Mouse (Mus musculus) limb, embryonic 14.5 days (tissue): ENCODE measurements around the gene Wdr91. TPM values are rescaled to one million over a fixed set of nuclear protein-coding genes. Genes with fewer than 3 reads are reported as not detected.

Experiments used
- ATAC-seq: fragments of 200-750 bp; cut with Nextera tagmentation; 2 replicates; pipeline ENCODE4 v1.8.0; 2017; ENCODE audit warnings: low read depth, moderate number of reproducible peaks, moderate TSS enrichment; ENCODE audit not compliant: low FRiP score
- DNase-seq: peaks from one replicate; pipeline ENCODE4 v3.0.0-alpha.2; 2015; ENCODE audit warnings: low spot score
- H3K27ac ChIP-seq: fragments of 300-500 bp; sonication (generic); replicated peaks from 2 replicates; pipeline ENCODE4 v1.5.1; 2014; ENCODE audit warnings: low read depth, mild to moderate bottlenecking, low read length, moderate library complexity, mixed read lengths
- H3K27me3 ChIP-seq: fragments of 300-500 bp; sonication (generic); 2 replicates; pipeline ENCODE4 v1.6.1; 2014; ENCODE audit warnings: low read length, mixed read lengths; ENCODE audit not compliant: control insufficient read depth, insufficient read depth
- H3K36me3 ChIP-seq: fragments of 300-500 bp; sonication (generic); 2 replicates; pipeline ENCODE4 v1.6.1; 2014; ENCODE audit warnings: mild to moderate bottlenecking, low read length, moderate library complexity, mixed read lengths; ENCODE audit not compliant: control insufficient read depth, insufficient read depth
- H3K4me1 ChIP-seq: fragments of 300-500 bp; sonication (generic); 2 replicates; pipeline ENCODE4 v1.6.1; 2014; ENCODE audit warnings: antibody characterized with exemption, low read length, mixed read lengths; ENCODE audit not compliant: control insufficient read depth, insufficient read depth
- H3K4me2 ChIP-seq: fragments of 300-500 bp; sonication (generic); replicated peaks from 2 replicates; pipeline ENCODE4 v1.6.1; 2014; ENCODE audit warnings: low read depth, mild to moderate bottlenecking, low read length, moderate library complexity; ENCODE audit not compliant: severe bottlenecking
- H3K4me3 ChIP-seq: fragments of 300-500 bp; sonication (generic); replicated peaks from 2 replicates; pipeline ENCODE4 v1.5.1; 2014; ENCODE audit warnings: low read length
- H3K9ac ChIP-seq: fragments of 300-500 bp; sonication (generic); 2 replicates; pipeline ENCODE4 v1.6.1; 2014; ENCODE audit warnings: mild to moderate bottlenecking, low read depth, low read length, moderate library complexity; ENCODE audit not compliant: severe bottlenecking
- H3K9me3 ChIP-seq: fragments of 300-500 bp; sonication (generic); 2 replicates; pipeline ENCODE4 v1.6.1; 2016; ENCODE audit warnings: low read length; ENCODE audit not compliant: control insufficient read depth
- POLR2A ChIP-seq: fragments of 200-500 bp; IDR thresholded peaks from 2 replicates; pipeline ENCODE4 v1.8.0; 2012; ENCODE audit warnings: inconsistent platforms, mild to moderate bottlenecking, moderate library complexity, borderline replicate concordance; ENCODE audit not compliant: insufficient read depth, insufficient read length; ENCODE audit errors: extremely low read depth
- WGBS: fragments of 180-500 bp; shearing (Covaris S2); extraction: QIAGEN DNeasy Blood & Tissue Kit; methylation state at CpG from one replicate; pipeline ENCODE4 v1.1.7; 2014; 5-methylcytosine and 5-hydroxymethylcytosine counted together
- polyA plus RNA-seq, 2 experiments: library from polyadenylated mRNA; depleted of rRNA in 1 of 2; stranded (reverse) in 1 of 2; unstranded in 1 of 2; fragments of >200 nt; fragmentation: Nextera tagmentation in 1 of 2; extraction: Ambion mirVana in 1 of 2; gene quantifications; 2 replicates each; pipeline versions ENCODE4 v1.2.1 to v1.2.3; 2012 to 2014

Wdr91 gene
- polyA plus RNA-seq, 2 experiments, result 9.6 to 22.2 TPM

DNA sequence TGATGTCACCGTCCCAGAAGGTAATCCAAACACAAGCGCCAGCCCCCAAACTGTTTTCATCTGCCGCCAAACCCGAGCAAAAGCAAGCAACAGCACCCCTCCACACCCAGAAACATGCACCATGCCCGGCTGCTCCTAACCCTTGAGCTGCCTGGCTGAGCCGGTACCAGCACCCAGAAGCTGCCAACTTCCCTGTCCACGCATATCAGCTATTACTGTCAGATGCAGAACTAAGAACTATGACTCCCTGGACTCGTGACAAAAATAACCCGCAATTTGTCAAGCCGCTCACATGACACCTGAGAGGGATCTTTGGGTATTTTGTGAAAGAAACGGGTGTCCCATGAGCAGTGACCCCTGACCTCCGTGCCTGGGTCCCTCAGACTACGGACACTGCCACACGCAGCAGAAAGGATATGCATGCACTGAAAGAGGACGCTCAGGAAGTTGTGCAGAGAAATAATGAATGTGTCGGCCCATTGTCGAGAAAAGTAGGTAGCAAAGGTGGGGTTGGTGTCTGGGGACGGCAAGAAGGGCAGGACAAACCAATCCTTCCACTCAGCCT lies 2.9 kb downstream of the Wdr91 start:
- no peak for ATAC-seq
- Histone ChIP-seq H3K27ac (no peak overlapping the region), H3K9ac (no peak overlapping the region), H3K4me3 (no peak overlapping the region), H3K36me3 (peaks cover 47% of the 10 kb centered on the region), H3K9me3 (no peaks in the 10 kb centered on the region), H3K4me1 (peaks cover 5% of the 10 kb centered on the region), H3K4me2 (no peak overlapping the region), H3K27me3 (no peaks in the 10 kb centered on the region)
- 87% methylated on average over 18 of the region's 18 CpGs for WGBS
- TF ChIP-seq POLR2A, result no peak
- no peak for DNase-seq

DNA sequence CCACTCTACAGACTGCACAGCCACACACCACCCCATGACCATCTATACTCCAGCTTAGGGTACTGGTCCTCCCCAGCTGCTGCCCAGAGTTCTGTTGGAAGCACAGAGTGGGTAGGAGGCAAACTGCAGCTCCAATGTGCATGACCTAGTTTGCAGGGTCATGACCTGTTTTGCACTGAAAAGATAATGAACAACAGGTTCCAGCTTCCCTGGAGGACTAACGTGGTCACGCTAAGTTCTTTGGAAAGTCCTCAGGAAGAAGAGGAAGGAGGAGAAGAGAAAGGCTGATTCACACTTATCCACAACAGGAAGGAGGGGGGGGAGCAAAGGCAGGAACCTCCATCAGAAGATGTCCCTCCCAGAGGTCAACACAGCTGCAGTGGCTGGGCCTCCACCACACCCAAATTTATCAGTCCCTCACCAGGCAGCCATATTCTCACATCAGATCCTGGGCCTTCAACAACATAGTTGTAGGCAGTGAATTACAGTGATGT lies 3.5 kb downstream of the Wdr91 start:
- no peak for ATAC-seq
- Histone ChIP-seq H3K4me2 (no peak overlapping the region), H3K4me1 (peaks cover 5% of the 10 kb centered on the region), H3K4me3 (no peak overlapping the region), H3K9me3 (no peaks in the 10 kb centered on the region), H3K27ac (no peak overlapping the region), H3K9ac (no peak overlapping the region), H3K27me3 (no peaks in the 10 kb centered on the region), H3K36me3 (peaks cover 52% of the 10 kb centered on the region)
- WGBS, result 69% methylated on average over 2 of the region's 2 CpGs
- no peak for DNase-seq
- no peak for TF ChIP-seq POLR2A

- H3K27me3 ChIP-seq, result no peaks in the 10 kb centered on the region
- ATAC-seq, result no peak
- no peak overlapping the region for H3K9ac ChIP-seq
- TF ChIP-seq POLR2A, result no peak
- no peaks in the 10 kb centered on the region for H3K9me3 ChIP-seq
- H3K27ac ChIP-seq, result no peak overlapping the region
- H3K4me3 ChIP-seq, result no peak overlapping the region
- H3K4me1 ChIP-seq, result peaks cover 5% of the 10 kb centered on the region
- no peak for DNase-seq
- H3K4me2 ChIP-seq, result no peak overlapping the region
- WGBS, result 81% methylated on average over 4 of the region's 4 CpGs
- peaks cover 56% of the 10 kb centered on the region for H3K36me3 ChIP-seq
Observed at GRCm38 (mm10) chr6:34906661-34907060, 4.0 kb downstream of the Wdr91 start.

DNA sequence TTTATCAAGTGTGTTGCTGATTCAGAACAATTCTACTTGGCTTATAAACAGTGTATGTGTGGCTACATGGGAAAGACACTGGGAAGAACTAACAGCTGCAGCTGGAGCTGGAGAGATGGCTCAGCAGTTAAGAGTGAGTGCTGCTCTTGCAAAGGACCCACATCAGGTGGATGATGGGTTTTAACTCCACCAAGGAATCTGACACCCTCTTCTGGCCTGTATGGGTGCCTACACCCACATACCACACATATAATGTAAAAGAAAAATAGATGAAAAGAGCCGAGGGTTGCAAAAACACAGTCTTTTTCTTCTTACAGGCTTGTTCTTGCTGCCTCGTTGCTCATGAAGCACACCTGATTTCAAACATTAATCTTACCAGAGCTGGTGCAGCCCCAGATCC lies 4.6 kb downstream of the Wdr91 start:
- Histone ChIP-seq H3K36me3 (peaks cover 58% of the 10 kb centered on the region), H3K9ac (no peak overlapping the region), H3K9me3 (no peaks in the 10 kb centered on the region), H3K4me2 (no peak overlapping the region), H3K4me1 (peaks cover 5% of the 10 kb centered on the region), H3K4me3 (no peak overlapping the region), H3K27me3 (no peaks in the 10 kb centered on the region), H3K27ac (no peak overlapping the region)
- DNase-seq, result no peak
- no peak for ATAC-seq
- WGBS, result 82% methylated on average over 2 of the region's 2 CpGs
- no peak for TF ChIP-seq POLR2A

- no peak overlapping the region for H3K27ac ChIP-seq
- no peaks in the 10 kb centered on the region for H3K27me3 ChIP-seq
- H3K4me1 ChIP-seq, result no peaks in the 10 kb centered on the region
- DNase-seq (no peak), ATAC-seq (no peak)
- TF ChIP-seq POLR2A, result no peak
- no peak overlapping the region for H3K4me3 ChIP-seq
- no peak overlapping the region for H3K9ac ChIP-seq
- WGBS, result 89% methylated on average over 6 of the region's 6 CpGs
- H3K9me3 ChIP-seq, result no peaks in the 10 kb centered on the region
- H3K36me3 ChIP-seq, result peaks cover 72% of the 10 kb centered on the region
- H3K4me2 ChIP-seq, result no peak overlapping the region
Observed at GRCm38 (mm10) chr6:34904361-34904760, 6.3 kb downstream of the Wdr91 start.
